Mouse (Mus musculus) midbrain, postnatal 0 days (tissue): ENCODE measurements around the gene Tex22. TPM values are rescaled to one million over a fixed set of nuclear protein-coding genes. Genes with fewer than 3 reads are reported as not detected.

ENCODE experiments used
- ATAC-seq: fragments of 200-750 bp; cut with Nextera tagmentation; 2 replicates; pipeline ENCODE4 v1.8.0; 2017; ENCODE audit warnings: moderate number of reproducible peaks, mild to moderate bottlenecking, moderate TSS enrichment, moderate library complexity; ENCODE audit not compliant: low FRiP score
- DNase-seq: peaks from one replicate; pipeline ENCODE4 v3.0.0-alpha.2; 2015; ENCODE audit warnings: low spot score
- H3K27ac ChIP-seq: fragments of 300-500 bp; sonication (generic); 2 replicates; pipeline ENCODE4 v1.5.1; 2014; ENCODE audit warnings: low read depth, mild to moderate bottlenecking, low read length, mixed read lengths
- H3K27me3 ChIP-seq: fragments of 300-500 bp; sonication (generic); 2 replicates; pipeline ENCODE4 v1.6.1; 2014; ENCODE audit warnings: low read length, control low read depth, mixed read lengths; ENCODE audit not compliant: insufficient read depth
- H3K36me3 ChIP-seq: fragments of 300-500 bp; sonication (generic); 2 replicates; pipeline ENCODE4 v1.6.1; 2014; ENCODE audit warnings: low read length, control low read depth, mixed read lengths; ENCODE audit not compliant: insufficient read depth
- H3K4me1 ChIP-seq: fragments of 300-500 bp; sonication (generic); 2 replicates; pipeline ENCODE4 v1.6.1; 2014; ENCODE audit warnings: mild to moderate bottlenecking, control low read depth, antibody characterized with exemption, low read length, mixed read lengths; ENCODE audit not compliant: insufficient read depth
- H3K4me2 ChIP-seq: fragments of 300-500 bp; sonication (generic); 2 replicates; pipeline ENCODE4 v1.6.1; 2014; ENCODE audit warnings: low read depth, mild to moderate bottlenecking, low read length, mixed read lengths; ENCODE audit not compliant: poor library complexity, severe bottlenecking
- H3K4me3 ChIP-seq: fragments of 300-500 bp; sonication (generic); 2 replicates; pipeline ENCODE4 v1.5.1; 2014; ENCODE audit warnings: low read depth, mild to moderate bottlenecking, low read length, moderate library complexity
- H3K9ac ChIP-seq: fragments of 300-500 bp; sonication (generic); replicated peaks from 2 replicates; pipeline ENCODE4 v1.6.1; 2014; ENCODE audit warnings: mild to moderate bottlenecking, low read length, moderate library complexity, mixed read lengths; ENCODE audit not compliant: poor library complexity, severe bottlenecking
- H3K9me3 ChIP-seq: fragments of 300-500 bp; sonication (generic); 2 replicates; pipeline ENCODE4 v1.6.1; 2016; ENCODE audit warnings: low read length, control low read depth
- CTCF ChIP-seq: IDR thresholded peaks from 2 replicates; pipeline ENCODE4 v1.5.1; 2016; ENCODE audit warnings: antibody characterized with exemption, mild to moderate bottlenecking
- WGBS: fragments of 180-500 bp; shearing (Covaris S2); extraction: QIAGEN DNeasy Blood & Tissue Kit; methylation state at CpG from one replicate; pipeline ENCODE4 v1.1.7; 2014; 5-methylcytosine and 5-hydroxymethylcytosine counted together
- polyA plus RNA-seq: library from polyadenylated mRNA; unstranded; fragments of >200 nt; fragmentation: Nextera tagmentation; extraction: Ambion mirVana; gene quantifications from 2 replicates; pipeline ENCODE4 v1.2.1, GENCODE M21; 2015
- total RNA-seq: library from RNA; depleted of rRNA; stranded (reverse); fragments of >200 nt; gene quantifications from 2 replicates; pipeline ENCODE4 v1.2.3, GENCODE M21; 2014

Tex22 gene
- total and polyA plus RNA-seq, 2 experiments from 2014 or later: 2.2 TPM; not detected in 1

GRCm38 (mm10) chr12:113108528-113109283 lies 34.4 kb downstream of the Tex22 start:
- Histone ChIP-seq H3K9ac (no peak overlapping the region), H3K9me3 (no peaks in the 10 kb centered on the region), H3K4me2 (no peak overlapping the region), H3K27ac (0 out of 2 replicates have a peak overlapping the region, but pooled peaks have one; percentile 44), H3K4me3 (no peak overlapping the region), H3K4me1 (no peaks in the 10 kb centered on the region), H3K27me3 (no peaks in the 10 kb centered on the region), H3K36me3 (peaks cover 5% of the 10 kb centered on the region; the same call in 1 of the 2 replicates)
- ATAC-seq: no peak
- TF ChIP-seq CTCF: no peak
- no peak for DNase-seq
- WGBS: 85% methylated on average over 17 of the region's 17 CpGs

GRCm38 (mm10) chr12:113109801-113110200 lies 35.5 kb downstream of the Tex22 start:
- no peaks in the 10 kb centered on the region for H3K27me3 ChIP-seq
- no peaks in the 10 kb centered on the region for H3K9me3 ChIP-seq
- no peak overlapping the region for H3K27ac ChIP-seq
- no peak overlapping the region for H3K4me2 ChIP-seq
- H3K36me3 ChIP-seq: peaks cover 13% of the 10 kb centered on the region
- TF ChIP-seq CTCF: no peak
- H3K4me3 ChIP-seq: no peak overlapping the region
- WGBS: 86% methylated on average over 10 of the region's 10 CpGs
- ATAC-seq (no peak), DNase-seq (no peak)
- no peaks in the 10 kb centered on the region for H3K4me1 ChIP-seq
- H3K9ac ChIP-seq: no peak overlapping the region

DNA sequence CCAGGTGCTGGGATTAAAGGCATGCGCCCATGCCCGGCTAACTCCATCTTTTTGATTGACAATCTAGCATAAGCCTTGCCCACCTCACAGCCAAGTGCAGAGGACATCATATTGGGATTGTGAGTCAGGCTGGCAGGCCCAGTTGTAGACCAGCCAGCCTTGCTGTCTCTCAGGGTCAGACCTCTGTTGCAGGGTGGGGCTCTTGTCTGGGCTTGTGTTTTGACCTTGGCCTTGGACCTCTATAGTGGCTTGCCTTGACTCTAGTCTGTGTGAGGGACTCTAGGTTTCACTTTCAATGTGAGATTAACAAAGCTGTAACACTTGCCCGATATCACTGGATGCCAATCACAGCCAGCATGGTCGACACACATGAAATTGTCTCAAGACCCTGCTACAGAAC lies 39.8 kb downstream of the Tex22 start:
- H3K4me1 ChIP-seq: no peaks in the 10 kb centered on the region
- no peaks in the 10 kb centered on the region for H3K27me3 ChIP-seq
- no peak for DNase-seq
- no peak for TF ChIP-seq CTCF
- no peak overlapping the region for H3K27ac ChIP-seq
- H3K9me3 ChIP-seq: no peaks in the 10 kb centered on the region
- H3K4me3 ChIP-seq: no peak overlapping the region
- no peak for ATAC-seq
- no peak overlapping the region for H3K4me2 ChIP-seq
- H3K36me3 ChIP-seq: peaks cover 38% of the 10 kb centered on the region
- WGBS: 96% methylated on average over 4 of the region's 4 CpGs
- no peak overlapping the region for H3K9ac ChIP-seq

DNA sequence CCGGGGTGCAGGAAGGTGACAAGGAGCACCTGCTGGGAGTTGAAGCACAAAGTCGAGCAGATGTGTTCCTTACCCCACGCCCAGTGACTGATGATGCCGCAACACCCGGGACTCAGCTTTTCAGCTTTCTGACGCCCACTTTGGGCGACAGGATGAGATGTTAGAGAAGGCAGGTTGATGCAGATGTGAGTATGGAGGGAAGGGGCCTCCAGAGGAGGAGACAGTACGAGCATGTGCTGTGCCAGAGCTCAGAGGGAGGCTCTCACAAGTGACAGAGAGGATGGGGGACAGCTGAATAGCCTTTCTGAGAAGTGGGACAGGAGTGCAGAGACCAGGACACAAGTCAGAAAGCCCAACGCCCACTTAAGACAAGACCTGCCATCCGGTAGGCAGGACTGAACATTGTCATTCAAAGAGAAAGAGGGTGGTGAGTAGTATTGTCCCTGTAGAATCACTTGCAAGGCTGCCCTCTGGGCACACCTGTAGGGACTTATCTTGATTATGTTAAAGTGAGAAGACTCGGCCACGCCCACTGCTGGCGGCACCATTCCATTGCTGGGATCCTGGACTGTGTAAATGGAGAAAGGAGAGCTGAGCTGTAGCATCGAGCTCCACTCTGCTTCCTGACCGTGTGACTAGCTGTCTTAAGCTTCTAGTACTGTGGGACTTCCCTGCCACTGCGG lies 40.7 kb downstream of the Tex22 start:
- H3K27ac ChIP-seq: no peak overlapping the region
- H3K4me3 ChIP-seq: no peak overlapping the region
- TF ChIP-seq CTCF: no peak
- no peaks in the 10 kb centered on the region for H3K9me3 ChIP-seq
- H3K36me3 ChIP-seq: peaks cover 42% of the 10 kb centered on the region
- H3K4me1 ChIP-seq: no peaks in the 10 kb centered on the region
- H3K4me2 ChIP-seq: no peak overlapping the region
- DNase-seq: no peak
- 84% methylated on average over 16 of the region's 16 CpGs for WGBS
- ATAC-seq: no peak
- H3K27me3 ChIP-seq: no peaks in the 10 kb centered on the region
- H3K9ac ChIP-seq: no peak overlapping the region

GRCm38 (mm10) chr12:113119516-113120410 lies 45.5 kb downstream of the Tex22 start:
- ATAC-seq: peak; percentile 68
- Histone ChIP-seq H3K4me2 (no peak overlapping the region), H3K36me3 (peaks cover 64% of the 10 kb centered on the region), H3K27me3 (no peaks in the 10 kb centered on the region), H3K9ac (no peak overlapping the region), H3K9me3 (no peaks in the 10 kb centered on the region), H3K27ac (no peak overlapping the region), H3K4me3 (no peak overlapping the region), H3K4me1 (no peaks in the 10 kb centered on the region)
- TF ChIP-seq CTCF: peak; percentile 99
- peak; percentile 84 for DNase-seq
- WGBS: 87% methylated on average over 20 of the region's 20 CpGs
